Mouse (Mus musculus) gastrocnemius, postnatal 10 days (tissue): ENCODE measurements around the gene Reep6. TPM values are rescaled to one million over a fixed set of nuclear protein-coding genes. Genes with fewer than 3 reads are reported as not detected.

Experiments used
- DNase-seq: peaks from one replicate; pipeline ENCODE4 v3.0.0; 2021; ENCODE audit warnings: mixed read lengths
- long read RNA-seq, 2 experiments: library from polyadenylated mRNA; stranded (forward); transcript quantifications; one replicate each; pipeline ENCODE4 v2.0.0; 2021
- total RNA-seq, 2 experiments: library from RNA; stranded (reverse); gene quantifications; 2 replicates each; pipeline ENCODE4 v1.2.3; 2021

The Reep6 gene
- 1 to 10 TPM; 2.1 to 2.4 TPM for total RNA-seq
- long read RNA-seq, experiment 1, partial matches to known transcripts: 0 of 2 reads
- long read RNA-seq, experiment 1, other reads (novel, unspliced or antisense): 0 of 2 reads
- long read RNA-seq, experiment 2, transcript Reep6-203 (5 exons, 2,127 nt): major isoform, 7 of 8 reads
- long read RNA-seq, experiment 2, partial matches to known transcripts: 0 of 8 reads
- long read RNA-seq, experiment 2, other reads (novel, unspliced or antisense): 0 of 8 reads

GRCm38 (mm10) chr10:80329273-80330081 lies at the start of gene Reep6, which contains the start of gene Pcsk4:
TSS of gene Reep6 (plus strand) at chr10:80329953.
TSS of gene Pcsk4 (minus strand) at chr10:80329498.
- DNase-seq: peak; percentile 93

GRCm38 (mm10) chr10:80281304-80281703 lies 48.4 kb upstream of the Reep6 start:
- no peak for DNase-seq

GRCm38 (mm10) chr10:80281921-80282371 lies 47.8 kb upstream of the Reep6 start:
- no peak for DNase-seq

GRCm38 (mm10) chr10:80282481-80283441 lies 47.0 kb upstream of the Reep6 start:
- DNase-seq: no peak

- DNase-seq: no peak
Observed at GRCm38 (mm10) chr10:80285222-80286070, 44.3 kb upstream of the Reep6 start.

- DNase-seq: no peak
Observed at GRCm38 (mm10) chr10:80288097-80288496, 41.7 kb upstream of the Reep6 start.

GRCm38 (mm10) chr10:80288657-80289056 lies 41.1 kb upstream of the Reep6 start:
- DNase-seq: no peak

- DNase-seq: peak; percentile 95
Observed at GRCm38 (mm10) chr10:80292251-80293146, 37.3 kb upstream of the Reep6 start, which contains the start of gene Rps15. TSS of gene Rps15 (plus strand) at chr10:80292453.

GRCm38 (mm10) chr10:80293325-80293724 lies 36.4 kb upstream of the Reep6 start:
- no peak for DNase-seq

- no peak for DNase-seq
Observed at GRCm38 (mm10) chr10:80294311-80294710, 35.4 kb upstream of the Reep6 start.

- no peak for DNase-seq
Observed at GRCm38 (mm10) chr10:80294788-80295303, 34.9 kb upstream of the Reep6 start.

- DNase-seq: peak; percentile 71
Observed at GRCm38 (mm10) chr10:80295618-80296425, 33.9 kb upstream of the Reep6 start, which contains the start of gene Apc2. TSS of gene Apc2 (plus strand) at chr10:80295977.

- no peak for DNase-seq
Observed at GRCm38 (mm10) chr10:80296824-80297223, 32.9 kb upstream of the Reep6 start.

- DNase-seq: no peak
Observed at GRCm38 (mm10) chr10:80297526-80298133, 32.1 kb upstream of the Reep6 start.

GRCm38 (mm10) chr10:80298571-80299281 lies 31.0 kb upstream of the Reep6 start:
- DNase-seq: peak; percentile 54

- no peak for DNase-seq
Observed at GRCm38 (mm10) chr10:80299301-80299700, 30.5 kb upstream of the Reep6 start.

- DNase-seq: no peak
Observed at GRCm38 (mm10) chr10:80299824-80300223, 29.9 kb upstream of the Reep6 start.
